ENCODE assay signal across 8 mouse cellular contexts in genomic region chr3:104442357-104442756, GRCm38 (mm10).
DNase-seq lines count a peak whose midpoint lies in the region; ATAC-seq lines count a peak whose summit lies in the region.

No protein-coding gene starts in this region.

- no peak overlapping the region for H3K4me3 ChIP-seq in heart, embryonic 11.5 days (ENCODE audit: low read depth, low read length)
- H3K4me3 ChIP-seq in embryonic facial prominence, embryonic 14.5 days (ENCODE audit: low read depth, low read length), result peak overlapping the region; percentile 7
- no peak overlapping the region for H3K4me3 ChIP-seq in hindbrain, embryonic 13.5 days
- no peak overlapping the region for H3K4me3 ChIP-seq in midbrain, embryonic 12.5 days

- no peak for ATAC-seq in heart, embryonic 11.5 days (replicated peaks; ENCODE audit: insufficient number of reproducible peaks, low FRiP score, low TSS enrichment)
- peak; percentile 27 for ATAC-seq in embryonic facial prominence, embryonic 14.5 days (ENCODE audit: low read depth)
- ATAC-seq in hindbrain, embryonic 13.5 days (ENCODE audit: low FRiP score), result peak; percentile 38
- peak; percentile 21; the same call in 1 of the 2 replicates for ATAC-seq in midbrain, embryonic 12.5 days (ENCODE audit: low FRiP score, low read depth)
- no peak for ATAC-seq in activated CD4-positive, CD25-positive, alpha-beta regulatory T cell, adult 4 months

- H3K9ac ChIP-seq in heart, embryonic 11.5 days (ENCODE audit: low read depth, low read length), result 0 out of 2 replicates have a peak overlapping the region, but pooled peaks have one; percentile 62
- peak overlapping the region; percentile 44 for H3K9ac ChIP-seq in embryonic facial prominence, embryonic 14.5 days (ENCODE audit: low read depth, low read length)
- H3K9ac ChIP-seq in hindbrain, embryonic 13.5 days, result no peak overlapping the region
- no peak overlapping the region; the same call in 1 of the 2 replicates for H3K9ac ChIP-seq in midbrain, embryonic 12.5 days (replicated peaks)

- H3K4me1 ChIP-seq in heart, embryonic 11.5 days (ENCODE audit: control insufficient read depth, insufficient read depth, low read length), result peaks cover 14% of the 10 kb centered on the region; the same call in 1 of the 2 replicates
- peaks cover 4% of the 10 kb centered on the region for H3K4me1 ChIP-seq in embryonic facial prominence, embryonic 14.5 days (ENCODE audit: control insufficient read depth, insufficient read depth, low read length)
- H3K4me1 ChIP-seq in hindbrain, embryonic 13.5 days (replicated peaks), result peaks cover 9% of the 10 kb centered on the region
- peaks cover 10% of the 10 kb centered on the region; the same call in 1 of the 2 replicates for H3K4me1 ChIP-seq in midbrain, embryonic 12.5 days

- peak overlapping the region; percentile 56 for H3K4me2 ChIP-seq in heart, embryonic 11.5 days
- H3K4me2 ChIP-seq in embryonic facial prominence, embryonic 14.5 days (ENCODE audit: low read depth, low read length), result peak overlapping the region; percentile 53
- H3K4me2 ChIP-seq in hindbrain, embryonic 13.5 days, result peak overlapping the region; percentile 53
- H3K4me2 ChIP-seq in midbrain, embryonic 12.5 days (replicated peaks), result peak overlapping the region; percentile 43

- intact Hi-C loops in heart, postnatal 25 days (cut with DNase I), result loop anchor here (5.0 kb wide), 6 partner anchors 120 to 525 kb away; partner anchors contain the start of gene Magi3

- no peaks in the 10 kb centered on the region for H3K36me3 ChIP-seq in heart, embryonic 11.5 days (ENCODE audit: control insufficient read depth, insufficient read depth, low read length)
- H3K36me3 ChIP-seq in embryonic facial prominence, embryonic 14.5 days (ENCODE audit: control insufficient read depth, insufficient read depth, low read length), result no peaks in the 10 kb centered on the region
- no peaks in the 10 kb centered on the region for H3K36me3 ChIP-seq in hindbrain, embryonic 13.5 days
- no peaks in the 10 kb centered on the region for H3K36me3 ChIP-seq in midbrain, embryonic 12.5 days

- 25% methylated on average over 5 of the region's 5 CpGs for WGBS in heart, embryonic 11.5 days (ENCODE audit: insufficient replicate concordance)
- 14% methylated on average over 4 of the region's 5 CpGs for WGBS in embryonic facial prominence, embryonic 14.5 days
- 37% methylated on average over 5 of the region's 5 CpGs for WGBS in hindbrain, embryonic 13.5 days
- WGBS in midbrain, embryonic 12.5 days, result 27% methylated on average over 5 of the region's 5 CpGs

- no peaks in the 10 kb centered on the region for H3K9me3 ChIP-seq in heart, embryonic 11.5 days (replicated peaks; ENCODE audit: control insufficient read depth, low read length)
- H3K9me3 ChIP-seq in embryonic facial prominence, embryonic 14.5 days (ENCODE audit: control insufficient read depth, low read length), result no peaks in the 10 kb centered on the region
- H3K9me3 ChIP-seq in hindbrain, embryonic 13.5 days, result no peaks in the 10 kb centered on the region
- H3K9me3 ChIP-seq in midbrain, embryonic 12.5 days, result no peaks in the 10 kb centered on the region

- no peak overlapping the region for H3K27ac ChIP-seq in heart, embryonic 11.5 days (ENCODE audit: low read depth, low read length)
- peak overlapping the region; percentile 77 for H3K27ac ChIP-seq in embryonic facial prominence, embryonic 14.5 days (replicated peaks; ENCODE audit: low read depth, low read length)
- no peak overlapping the region for H3K27ac ChIP-seq in hindbrain, embryonic 13.5 days
- 0 out of 2 replicates have a peak overlapping the region, but pooled peaks have one; percentile 20 for H3K27ac ChIP-seq in midbrain, embryonic 12.5 days (replicated peaks)

- DNase-seq in heart, postnatal 25 days (ENCODE audit: low spot score), result no peak
- DNase-seq in embryonic facial prominence, embryonic 14.5 days (ENCODE audit: low spot score), result peak; percentile 65
- DNase-seq in spleen, adult 18-20 months, result no peak
- DNase-seq in kidney, adult 9 months, result no peak

- no peaks in the 10 kb centered on the region for H3K27me3 ChIP-seq in heart, embryonic 11.5 days (ENCODE audit: control insufficient read depth, insufficient read depth, low read length)
- H3K27me3 ChIP-seq in embryonic facial prominence, embryonic 14.5 days (replicated peaks; ENCODE audit: control insufficient read depth, insufficient read depth, low read length), result no peaks in the 10 kb centered on the region
- H3K27me3 ChIP-seq in hindbrain, embryonic 13.5 days, result no peaks in the 10 kb centered on the region
- no peaks in the 10 kb centered on the region for H3K27me3 ChIP-seq in midbrain, embryonic 12.5 days

Comparison
In these comparisons a context has a peak if more than half of its experiments do, and no peak if none do; other contexts are left out.
1. ATAC-seq: peak in embryonic facial prominence, embryonic 14.5 days (single experiment), hindbrain, embryonic 13.5 days (single experiment) and midbrain, embryonic 12.5 days (single experiment); none in heart, embryonic 11.5 days (single experiment) and activated CD4-positive, CD25-positive, alpha-beta regulatory T cell, adult 4 months (single experiment).
2. H3K27ac ChIP-seq: peak in embryonic facial prominence, embryonic 14.5 days (single experiment) and midbrain, embryonic 12.5 days (single experiment); none in heart, embryonic 11.5 days (single experiment) and hindbrain, embryonic 13.5 days (single experiment).
3. H3K9ac ChIP-seq: peak in heart, embryonic 11.5 days (single experiment) and embryonic facial prominence, embryonic 14.5 days (single experiment); none in hindbrain, embryonic 13.5 days (single experiment) and midbrain, embryonic 12.5 days (single experiment).
4. Peak in every context shown above with its lines, with median percentiles within 50 percentile points of each other: H3K4me2 ChIP-seq.